Mouse (Mus musculus): ENCODE measurements around the gene Elmo2. TPM values are rescaled to one million over a fixed set of nuclear protein-coding genes. Genes with fewer than 3 reads are reported as not detected.
A peak's percentile ranks its signal among the peaks of the same experiment; 100 is the strongest.

The Elmo2 gene
- polyA plus RNA-seq, 1 experiment, result 20.4 TPM

GRCm38 (mm10) chr2:165346180-165346579 lies 19.9 kb upstream of the Elmo2 start:
- Histone ChIP-seq H3K79me2 (ENCODE audit: control insufficient read depth, insufficient read depth) (no peaks in the 10 kb centered on the region), H3ac (ENCODE audit: control insufficient read depth, insufficient read length) (no peak overlapping the region), H3K36me3 (ENCODE audit: control insufficient read depth, insufficient read depth) (no peaks in the 10 kb centered on the region), H3K27me3 (ENCODE audit: control insufficient read depth, insufficient read depth, insufficient read length) (peaks cover 28% of the 10 kb centered on the region), H3K4me2 (ENCODE audit: low read depth) (no peak overlapping the region), H3K4me3 (no peak overlapping the region)
- TF ChIP-seq USF1 (IDR thresholded peaks at IDR 0.05; ENCODE audit: low read depth), result no peak
- no peak for TF ChIP-seq MYOG (IDR thresholded peaks at IDR 0.05; ENCODE audit: control insufficient read depth in 1 of 3, insufficient read depth in 1 of 3, insufficient read length in 2 of 3, low read depth in 2 of 3)
- TF ChIP-seq POLR2A (IDR thresholded peaks at IDR 0.05; ENCODE audit: insufficient read length, low read depth), result no peak
- no peak for TF ChIP-seq SRF (IDR thresholded peaks at IDR 0.05; ENCODE audit: control insufficient read depth, insufficient read length, low read depth)

GRCm38 (mm10) chr2:165337191-165337590 lies 10.9 kb upstream of the Elmo2 start:
- Histone ChIP-seq H3K4me2 (ENCODE audit: low read depth) (no peak overlapping the region), H3K27me3 (ENCODE audit: control insufficient read depth, insufficient read depth, insufficient read length) (peaks cover 25% of the 10 kb centered on the region), H3K4me3 (no peak overlapping the region), H3ac (ENCODE audit: control insufficient read depth, insufficient read length) (no peak overlapping the region), H3K36me3 (ENCODE audit: control insufficient read depth, insufficient read depth) (no peaks in the 10 kb centered on the region), H3K79me2 (ENCODE audit: control insufficient read depth, insufficient read depth) (no peaks in the 10 kb centered on the region)
- TF ChIP-seq MYOG (IDR thresholded peaks at IDR 0.05; ENCODE audit: control insufficient read depth in 1 of 3, insufficient read depth in 1 of 3, insufficient read length in 2 of 3, low read depth in 2 of 3), result no peak
- TF ChIP-seq CEBPB (IDR thresholded peaks at IDR 0.05; ENCODE audit: insufficient read depth, poor library complexity, severe bottlenecking), result no peak
- TF ChIP-seq MAX (IDR thresholded peaks at IDR 0.05; ENCODE audit: low read depth), result no peak

GRCm38 (mm10) chr2:165332610-165333210 lies 6.4 kb upstream of the Elmo2 start:
- no peak for TF ChIP-seq POLR2A (IDR thresholded peaks at IDR 0.05; ENCODE audit: insufficient read length, low read depth)
- H3K79me2 ChIP-seq (ENCODE audit: control insufficient read depth, insufficient read depth), result no peaks in the 10 kb centered on the region
- H3K36me3 ChIP-seq (ENCODE audit: control insufficient read depth, insufficient read depth), result no peaks in the 10 kb centered on the region
- peaks cover 19% of the 10 kb centered on the region for H3K27me3 ChIP-seq (ENCODE audit: control insufficient read depth, insufficient read depth, insufficient read length)
- H3K4me3 ChIP-seq, result no peak overlapping the region
- H3ac ChIP-seq (ENCODE audit: control insufficient read depth, insufficient read length), result no peak overlapping the region
- no peak overlapping the region for H3K4me2 ChIP-seq (ENCODE audit: low read depth)

- peaks cover 12% of the 10 kb centered on the region for H3K79me2 ChIP-seq (ENCODE audit: control insufficient read depth, insufficient read depth)
- peaks cover 19% of the 10 kb centered on the region for H3K27me3 ChIP-seq (ENCODE audit: control insufficient read depth, insufficient read depth, insufficient read length)
- H3K4me3 ChIP-seq, result no peak overlapping the region
- H3K36me3 ChIP-seq (ENCODE audit: control insufficient read depth, insufficient read depth), result no peaks in the 10 kb centered on the region
- H3K4me2 ChIP-seq (ENCODE audit: low read depth), result no peak overlapping the region
- H3ac ChIP-seq (ENCODE audit: control insufficient read depth, insufficient read length), result no peak overlapping the region
- TF ChIP-seq REST (IDR thresholded peaks at IDR 0.05; ENCODE audit: insufficient read depth, insufficient read length), result no peak
- TF ChIP-seq SRF (IDR thresholded peaks at IDR 0.05; ENCODE audit: control insufficient read depth, insufficient read length, low read depth), result no peak
- no peak for TF ChIP-seq TCF12 (IDR thresholded peaks at IDR 0.05; ENCODE audit: insufficient read depth, poor library complexity, severe bottlenecking)
- no peak for TF ChIP-seq E2F4 (IDR thresholded peaks at IDR 0.05; ENCODE audit: insufficient read depth)
- TF ChIP-seq MAX (IDR thresholded peaks at IDR 0.05; ENCODE audit: low read depth), result no peak
These were observed 3.4 kb upstream of the Elmo2 start for GRCm38 (mm10) chr2:165329703-165330102.

- Histone ChIP-seq H3K4me3 (no peak overlapping the region), H3K79me2 (ENCODE audit: control insufficient read depth, insufficient read depth) (peaks cover 22% of the 10 kb centered on the region), H3ac (ENCODE audit: control insufficient read depth, insufficient read length) (no peak overlapping the region), H3K4me2 (ENCODE audit: low read depth) (no peak overlapping the region), H3K36me3 (ENCODE audit: control insufficient read depth, insufficient read depth) (no peaks in the 10 kb centered on the region), H3K27me3 (ENCODE audit: control insufficient read depth, insufficient read depth, insufficient read length) (peaks cover 19% of the 10 kb centered on the region)
- TF ChIP-seq MYOG (IDR thresholded peaks at IDR 0.05; ENCODE audit: control insufficient read depth in 1 of 3, insufficient read depth in 1 of 3, insufficient read length in 2 of 3, low read depth in 2 of 3) (no peak), POLR2A (IDR thresholded peaks at IDR 0.05; ENCODE audit: insufficient read length, low read depth) (no peak)
These were observed 2.5 kb upstream of the Elmo2 start for GRCm38 (mm10) chr2:165328746-165329145.

GRCm38 (mm10) chr2:165327386-165327785 lies 1.1 kb upstream of the Elmo2 start:
- Histone ChIP-seq H3K4me3 (peak overlapping the region; percentile 78), H3K79me2 (ENCODE audit: control insufficient read depth, insufficient read depth) (peaks cover 35% of the 10 kb centered on the region), H3ac (ENCODE audit: control insufficient read depth, insufficient read length) (no peak overlapping the region), H3K27me3 (ENCODE audit: control insufficient read depth, insufficient read depth, insufficient read length) (peaks cover 5% of the 10 kb centered on the region), H3K4me2 (ENCODE audit: low read depth) (peak overlapping the region; percentile 98), H3K36me3 (ENCODE audit: control insufficient read depth, insufficient read depth) (no peaks in the 10 kb centered on the region)
- TF ChIP-seq MYOG (IDR thresholded peaks at IDR 0.05; ENCODE audit: control insufficient read depth in 1 of 3, insufficient read depth in 1 of 3, insufficient read length in 2 of 3, low read depth in 2 of 3) (no peak), REST (IDR thresholded peaks at IDR 0.05; ENCODE audit: insufficient read depth, insufficient read length) (no peak)

Measured in myocyte (in vitro differentiated cells).